Mouse (Mus musculus): ENCODE data around the gene Espnl. TPM values are rescaled to one million over a fixed set of nuclear protein-coding genes. Genes with fewer than 3 reads are reported as not detected.

Gene Espnl
- polyA plus RNA-seq, 1 experiment from 2014 or later: 0.06 TPM

- WGBS: 87% methylated on average over 23 of the region's 23 CpGs
- no peak overlapping the region for H3K9ac ChIP-seq (replicated peaks; ENCODE audit: low read length)
- no peak for ATAC-seq (replicated peaks; ENCODE audit: insufficient number of reproducible peaks, low FRiP score, low TSS enrichment, low read depth)
- no peaks in the 10 kb centered on the region for H3K9me3 ChIP-seq (replicated peaks; ENCODE audit: control insufficient read depth, low read length)
- no peaks in the 10 kb centered on the region; the same call in 1 of the 2 replicates for H3K4me1 ChIP-seq (ENCODE audit: control insufficient read depth, insufficient read depth, low read length)
- H3K27me3 ChIP-seq (ENCODE audit: control insufficient read depth, insufficient read depth, low read length): peaks cover 9% of the 10 kb centered on the region
- H3K36me3 ChIP-seq (replicated peaks; ENCODE audit: control insufficient read depth, insufficient read depth, low read depth, low read length): peaks cover 7% of the 10 kb centered on the region
- H3K4me3 ChIP-seq (ENCODE audit: low read depth, low read length): no peak overlapping the region
- DNase-seq (ENCODE audit: low spot score): no peak
- H3K4me2 ChIP-seq (ENCODE audit: low read depth, low read length): no peak overlapping the region
- H3K27ac ChIP-seq (replicated peaks; ENCODE audit: low read depth, low read length): no peak overlapping the region
Measured at GRCm38 (mm10) chr1:91370055-91370454, 48.2 kb downstream of the Espnl start.

GRCm38 (mm10) chr1:91373414-91373835 is 51.5 kb downstream of the Espnl start:
- H3K9me3 ChIP-seq (replicated peaks; ENCODE audit: control insufficient read depth, low read length): no peaks in the 10 kb centered on the region
- H3K9ac ChIP-seq (replicated peaks; ENCODE audit: low read length): no peak overlapping the region
- no peak overlapping the region for H3K4me3 ChIP-seq (ENCODE audit: low read depth, low read length)
- H3K4me2 ChIP-seq (ENCODE audit: low read depth, low read length): no peak overlapping the region
- WGBS: 92% methylated on average over 6 of the region's 6 CpGs
- no peaks in the 10 kb centered on the region for H3K4me1 ChIP-seq (ENCODE audit: control insufficient read depth, insufficient read depth, low read length)
- ATAC-seq (replicated peaks; ENCODE audit: insufficient number of reproducible peaks, low FRiP score, low TSS enrichment, low read depth) (no peak), DNase-seq (ENCODE audit: low spot score) (no peak)
- H3K27me3 ChIP-seq (ENCODE audit: control insufficient read depth, insufficient read depth, low read length): no peaks in the 10 kb centered on the region
- no peak overlapping the region for H3K27ac ChIP-seq (replicated peaks; ENCODE audit: low read depth, low read length)
- peaks cover 18% of the 10 kb centered on the region for H3K36me3 ChIP-seq (replicated peaks; ENCODE audit: control insufficient read depth, insufficient read depth, low read depth, low read length)

GRCm38 (mm10) chr1:91380453-91381090 is 58.7 kb downstream of the Espnl start:
- Histone ChIP-seq H3K4me3 (ENCODE audit: low read depth, low read length) (no peak overlapping the region), H3K9ac (replicated peaks; ENCODE audit: low read length) (no peak overlapping the region), H3K4me2 (ENCODE audit: low read depth, low read length) (no peak overlapping the region), H3K27me3 (ENCODE audit: control insufficient read depth, insufficient read depth, low read length) (no peaks in the 10 kb centered on the region), H3K36me3 (replicated peaks; ENCODE audit: control insufficient read depth, insufficient read depth, low read depth, low read length) (peaks cover 16% of the 10 kb centered on the region), H3K4me1 (ENCODE audit: control insufficient read depth, insufficient read depth, low read length) (no peaks in the 10 kb centered on the region), H3K27ac (replicated peaks; ENCODE audit: low read depth, low read length) (no peak overlapping the region), H3K9me3 (replicated peaks; ENCODE audit: control insufficient read depth, low read length) (no peaks in the 10 kb centered on the region)
- 57% methylated on average over 7 of the region's 7 CpGs for WGBS
- ATAC-seq (replicated peaks; ENCODE audit: insufficient number of reproducible peaks, low FRiP score, low TSS enrichment, low read depth) (peak; percentile 63), DNase-seq (ENCODE audit: low spot score) (peak; percentile 86)

GRCm38 (mm10) chr1:91381091-91381471 is 59.2 kb downstream of the Espnl start:
- no peaks in the 10 kb centered on the region for H3K9me3 ChIP-seq (replicated peaks; ENCODE audit: control insufficient read depth, low read length)
- no peak overlapping the region for H3K4me2 ChIP-seq (ENCODE audit: low read depth, low read length)
- no peaks in the 10 kb centered on the region for H3K4me1 ChIP-seq (ENCODE audit: control insufficient read depth, insufficient read depth, low read length)
- 95% methylated on average over 4 of the region's 4 CpGs for WGBS
- H3K4me3 ChIP-seq (ENCODE audit: low read depth, low read length): no peak overlapping the region
- no peaks in the 10 kb centered on the region for H3K27me3 ChIP-seq (ENCODE audit: control insufficient read depth, insufficient read depth, low read length)
- no peak overlapping the region for H3K9ac ChIP-seq (replicated peaks; ENCODE audit: low read length)
- peaks cover 16% of the 10 kb centered on the region for H3K36me3 ChIP-seq (replicated peaks; ENCODE audit: control insufficient read depth, insufficient read depth, low read depth, low read length)
- DNase-seq (ENCODE audit: low spot score): no peak
- no peak overlapping the region for H3K27ac ChIP-seq (replicated peaks; ENCODE audit: low read depth, low read length)
- ATAC-seq (replicated peaks; ENCODE audit: insufficient number of reproducible peaks, low FRiP score, low TSS enrichment, low read depth): no peak

GRCm38 (mm10) chr1:91390369-91390768 is 68.5 kb downstream of the Espnl start:
- H3K36me3 ChIP-seq (replicated peaks; ENCODE audit: control insufficient read depth, insufficient read depth, low read depth, low read length): peaks cover 3% of the 10 kb centered on the region
- 96% methylated on average over 5 of the region's 5 CpGs for WGBS

GRCm38 (mm10) chr1:91397927-91398259 is 76.0 kb downstream of the Espnl start:
- Histone ChIP-seq H3K9ac (replicated peaks; ENCODE audit: low read length) (peak overlapping the region; percentile 94), H3K27ac (replicated peaks; ENCODE audit: low read depth, low read length) (no peak overlapping the region; the same call in 1 of the 2 replicates), H3K4me2 (ENCODE audit: low read depth, low read length) (peak overlapping the region; percentile 79), H3K27me3 (ENCODE audit: control insufficient read depth, insufficient read depth, low read length) (no peaks in the 10 kb centered on the region), H3K36me3 (replicated peaks; ENCODE audit: control insufficient read depth, insufficient read depth, low read depth, low read length) (no peaks in the 10 kb centered on the region), H3K4me3 (ENCODE audit: low read depth, low read length) (peak overlapping the region; percentile 54), H3K4me1 (ENCODE audit: control insufficient read depth, insufficient read depth, low read length) (no peaks in the 10 kb centered on the region), H3K9me3 (replicated peaks; ENCODE audit: control insufficient read depth, low read length) (no peaks in the 10 kb centered on the region)
- DNase-seq (ENCODE audit: low spot score) (no peak), ATAC-seq (replicated peaks; ENCODE audit: insufficient number of reproducible peaks, low FRiP score, low TSS enrichment, low read depth) (no peak)
- 0% methylated on average over 12 of the region's 12 CpGs for WGBS

More at GRCm38 (mm10) chr1:91390369-91390768, 68.5 kb downstream of the Espnl start:
- no peak for ATAC-seq (replicated peaks; ENCODE audit: insufficient number of reproducible peaks, low FRiP score, low TSS enrichment, low read depth)
- H3K9ac ChIP-seq (replicated peaks; ENCODE audit: low read length): no peak overlapping the region
- H3K27me3 ChIP-seq (ENCODE audit: control insufficient read depth, insufficient read depth, low read length): no peaks in the 10 kb centered on the region
- H3K4me3 ChIP-seq (ENCODE audit: low read depth, low read length): no peak overlapping the region
- H3K27ac ChIP-seq (replicated peaks; ENCODE audit: low read depth, low read length): no peak overlapping the region
- no peaks in the 10 kb centered on the region for H3K4me1 ChIP-seq (ENCODE audit: control insufficient read depth, insufficient read depth, low read length)
- no peak for DNase-seq (ENCODE audit: low spot score)
- H3K4me2 ChIP-seq (ENCODE audit: low read depth, low read length): no peak overlapping the region
- H3K9me3 ChIP-seq (replicated peaks; ENCODE audit: control insufficient read depth, low read length): no peaks in the 10 kb centered on the region

Other genes starting within 250 kb of the Espnl start
- 0.43 and 0.74 TPM in 2 replicates for gene Rbm44, start 177.0 kb upstream of the Espnl start, polyA plus RNA-seq (2014; fragmentation: Nextera tagmentation; extraction: Ambion mirVana)
- gene Ramp1, start 142.3 kb upstream of the Espnl start, polyA plus RNA-seq (2014; fragmentation: Nextera tagmentation; extraction: Ambion mirVana): 0.21 and 0.41 TPM in 2 replicates
- 93.2 and 96.4 TPM in 2 replicates for gene Ube2f, start 71.8 kb upstream of the Espnl start, polyA plus RNA-seq (2014; fragmentation: Nextera tagmentation; extraction: Ambion mirVana)
- 10.9 and 11.7 TPM in 2 replicates for gene Scly, start 23.7 kb upstream of the Espnl start, polyA plus RNA-seq (2014; fragmentation: Nextera tagmentation; extraction: Ambion mirVana)
- 0.40 and 0.55 TPM in 2 replicates for gene Klhl30, start 28.9 kb downstream of the Espnl start, polyA plus RNA-seq (2014; fragmentation: Nextera tagmentation; extraction: Ambion mirVana)
- gene Erfe, start 44.4 kb downstream of the Espnl start, polyA plus RNA-seq (2014; fragmentation: Nextera tagmentation; extraction: Ambion mirVana): 1.3 and 2.0 TPM in 2 replicates
- 178 and 193 TPM in 2 replicates for gene Ilkap, start 76.7 kb downstream of the Espnl start, polyA plus RNA-seq (2014; fragmentation: Nextera tagmentation; extraction: Ambion mirVana)
- 112 and 126 TPM in 2 replicates for gene Hes6, start 92.0 kb downstream of the Espnl start, polyA plus RNA-seq (2014; fragmentation: Nextera tagmentation; extraction: Ambion mirVana)
- 0.97 and 1.2 TPM in 2 replicates for gene Per2, start 137.2 kb downstream of the Espnl start, polyA plus RNA-seq (2014; fragmentation: Nextera tagmentation; extraction: Ambion mirVana)
- 7.2 and 8.4 TPM in 2 replicates for gene Traf3ip1, start 172.6 kb downstream of the Espnl start, polyA plus RNA-seq (2014; fragmentation: Nextera tagmentation; extraction: Ambion mirVana)
- gene Asb1, start 218.5 kb downstream of the Espnl start, polyA plus RNA-seq (2014; fragmentation: Nextera tagmentation; extraction: Ambion mirVana): 6.8 and 7.3 TPM in 2 replicates

All from embryonic facial prominence, embryonic 11.5 days (tissue).